ENCODE assay signal across 8 mouse cellular contexts in the genomic region with DNA sequence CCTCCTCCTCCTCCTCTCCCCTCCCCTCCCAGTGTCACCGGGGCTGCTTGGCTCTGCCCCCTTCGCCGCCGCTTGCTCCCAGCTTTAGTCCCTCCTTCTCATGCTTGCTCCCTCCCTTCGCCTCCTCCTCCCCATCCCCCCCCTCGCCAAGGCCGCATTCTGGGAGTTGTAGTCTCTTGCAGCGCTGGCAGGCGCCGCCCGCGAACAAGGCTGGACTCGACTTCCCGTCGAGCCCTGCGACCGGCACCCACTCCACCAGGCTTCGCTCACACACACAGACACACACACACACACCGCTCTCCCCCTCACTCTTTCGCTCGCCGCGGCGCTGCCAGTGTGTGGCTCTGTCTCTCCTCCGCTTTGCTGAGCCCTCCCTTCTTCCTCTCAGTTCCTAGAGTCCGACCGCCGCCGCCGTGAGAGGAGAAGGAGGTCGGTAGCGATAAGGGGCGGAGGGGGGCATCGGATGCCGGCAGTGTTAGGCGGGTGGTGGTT. TPM values are rescaled to one million over a fixed set of nuclear protein-coding genes. Genes with fewer than 3 reads are reported as not detected.
DNase-seq lines count a peak whose midpoint lies in the region; ATAC-seq and TF ChIP-seq lines count a peak whose summit lies in the region.

No protein-coding gene starts in this region.

- H3K4me2 ChIP-seq in forebrain, embryonic 15.5 days (replicated peaks): peak overlapping the region; percentile 76

- TF ChIP-seq CTCF in lung, adult 2 months (IDR thresholded peaks at IDR 0.05; ENCODE audit: insufficient read depth, low read length): no peak

- no peaks in the 10 kb centered on the region for H3K36me3 ChIP-seq in ES-E14 (ENCODE audit: control insufficient read depth, insufficient read depth, low read length, poor library complexity, severe bottlenecking)
- no peaks in the 10 kb centered on the region for H3K36me3 ChIP-seq in forebrain, embryonic 15.5 days

- peak; percentile 97 for ATAC-seq in forebrain, embryonic 15.5 days (replicated peaks)
- ATAC-seq in neutrophil, adult 5-6 weeks (ENCODE audit: extremely low read depth, insufficient number of reproducible peaks, low FRiP score, poor library complexity, severe bottlenecking): peak; percentile 93

- intact Hi-C loops in heart, postnatal 25 days (cut with DNase I): no loop called here

- peak overlapping the region; percentile 75 to 81 for H3K4me3 ChIP-seq in ES-E14 (ENCODE audit: insufficient read depth in 1 of 2, low read depth in 1 of 2, low read length in 2 of 2, poor library complexity in 1 of 2, severe bottlenecking in 1 of 2)
- peak overlapping the region; percentile 61 for H3K4me3 ChIP-seq in forebrain, embryonic 15.5 days
- peak overlapping the region; percentile 80 for H3K4me3 ChIP-seq in lung, adult 2 months (replicated peaks; ENCODE audit: extremely low read depth, low read depth, low read length)

- no peaks in the 10 kb centered on the region for H3K27me3 ChIP-seq in forebrain, embryonic 15.5 days

- H3K9ac ChIP-seq in ES-E14 (ENCODE audit: insufficient read depth, low read depth, low read length, poor library complexity, severe bottlenecking): peak overlapping the region; percentile 74
- H3K9ac ChIP-seq in forebrain, embryonic 15.5 days (replicated peaks): peak overlapping the region; percentile 63

- DNase-seq in ES-E14 (ENCODE audit: low read depth, low spot score): peak; percentile 76
- peak; percentile 94 for DNase-seq in cerebellum, adult 11-12 months
- peak; percentile 75 for DNase-seq in heart, postnatal 25 days (ENCODE audit: low spot score)
- DNase-seq in layer of hippocampus, adult 18-20 months (ENCODE audit: low spot score in 2 of 2): peak; percentile 86 to 93
- DNase-seq in lung, adult 2 months: peak; percentile 74
- peak; percentile 85 to 87 for DNase-seq in thymus, adult 18-20 months

- TF ChIP-seq POLR2A in lung, adult 2 months (IDR thresholded peaks at IDR 0.05; ENCODE audit: borderline replicate concordance, extremely low read depth, low read depth, low read length): peak; percentile 83; the same call in 1 of the 2 replicates

- no peaks in the 10 kb centered on the region for H3K9me3 ChIP-seq in ES-E14 (ENCODE audit: control insufficient read depth, insufficient read depth, low read depth, low read length)
- no peaks in the 10 kb centered on the region for H3K9me3 ChIP-seq in forebrain, embryonic 15.5 days

- no peak overlapping the region for H3K27ac ChIP-seq in ES-E14 (ENCODE audit: insufficient read depth, low read depth, low read length, poor library complexity, severe bottlenecking)
- peak overlapping the region; percentile 89 for H3K27ac ChIP-seq in forebrain, embryonic 15.5 days (replicated peaks)

- in situ Hi-C loops in ES-E14 (cut with MboI; ENCODE audit: low sequenced_read_pairs in 2 of 2, unreplicated experiment in 2 of 2): no loop called here

- WGBS in forebrain, embryonic 15.5 days: 13% methylated on average over 32 of the region's 36 CpGs
- 12% methylated on average over 33 of the region's 36 CpGs for WGBS in lung, adult 2 months

- H3K4me1 ChIP-seq in ES-E14 (ENCODE audit: control insufficient read depth in 2 of 2, insufficient read depth in 2 of 2, low read length in 2 of 2, poor library complexity in 1 of 2): 0 out of 4 replicates have a peak, but pooled peaks cover 0 to 2% of the 10 kb centered on the region in 2 experiments
- peaks cover 21% of the 10 kb centered on the region for H3K4me1 ChIP-seq in forebrain, embryonic 15.5 days
- H3K4me1 ChIP-seq in lung, adult 2 months (ENCODE audit: control insufficient read depth, insufficient read depth, low read length): no peaks in the 10 kb centered on the region; the same call in 1 of the 2 replicates

TF ChIP-seq in ES-E14, 5 proteins besides CTCF, POLR2A, EP300 and RAD21:
- TF ChIP-seq HCFC1 (IDR thresholded peaks at IDR 0.05; ENCODE audit: borderline replicate concordance, insufficient read depth, low read length): peak; percentile 94
- no peak for TF ChIP-seq ZC3H11A (IDR thresholded peaks at IDR 0.05; ENCODE audit: borderline replicate concordance, low read depth, low read length)
- no peak for TF ChIP-seq MAFK (IDR thresholded peaks at IDR 0.05; ENCODE audit: insufficient read depth, low read depth, low read length)

RNA-seq across cellular contexts. Expression of a gene that starts 2.3 kb away (rescaled TPM):
- 1.7 and 2.7 TPM in 2 replicates for total RNA-seq in ES-E14 (2012; rRNA removed)
- polyA plus RNA-seq in forebrain, embryonic 15.5 days (2015; fragmentation: Nextera tagmentation; extraction: Ambion mirVana): 6.5 and 7.5 TPM in 2 replicates
- 1 to 10 TPM; 5.3 to 7.6 TPM for total RNA-seq in heart, postnatal 25 days (2021)
- total RNA-seq in layer of hippocampus, adult 18-20 months (2021): 10 to 100 TPM; 19.7 to 23.4 TPM
- 4.5 and 5.7 TPM in 2 replicates for polyA plus RNA-seq in lung, adult 2 months (2012; rRNA removed)
- total RNA-seq in neutrophil, adult 5-6 weeks (2017): 4.5 and 8.7 TPM in 2 replicates
